Mouse (Mus musculus) midbrain, embryonic 11.5 days (tissue): ENCODE results near the gene Olig3. TPM values are rescaled to one million over a fixed set of nuclear protein-coding genes. Genes with fewer than 3 reads are reported as not detected.
A peak's percentile ranks its signal among the peaks of the same experiment; 100 is the strongest.

Experiments used
- ATAC-seq: fragments of 200-750 bp; cut with Nextera tagmentation; 2 replicates; pipeline ENCODE4 v1.8.0; 2017; ENCODE audit warnings: moderate TSS enrichment, moderate library complexity; ENCODE audit not compliant: low FRiP score
- DNase-seq: peaks from one replicate; pipeline ENCODE4 v3.0.0; 2015; ENCODE audit warnings: low spot score; ENCODE audit errors: missing footprints
- H3K27ac ChIP-seq: fragments of 300-500 bp; sonication (generic); 2 replicates; pipeline ENCODE4 v1.5.1; 2014; ENCODE audit warnings: low read depth, low read length
- H3K27me3 ChIP-seq: fragments of 300-500 bp; sonication (generic); 2 replicates; pipeline ENCODE4 v1.6.1; 2014; ENCODE audit warnings: mild to moderate bottlenecking, low read length, moderate library complexity, mixed read lengths; ENCODE audit not compliant: control insufficient read depth, insufficient read depth
- H3K36me3 ChIP-seq: fragments of 300-500 bp; sonication (generic); 2 replicates; pipeline ENCODE4 v1.6.1; 2014; ENCODE audit warnings: mild to moderate bottlenecking, low read length, moderate library complexity, mixed read lengths; ENCODE audit not compliant: control insufficient read depth, insufficient read depth
- H3K4me1 ChIP-seq: fragments of 300-500 bp; sonication (generic); 2 replicates; pipeline ENCODE4 v1.6.1; 2014; ENCODE audit warnings: low read length; ENCODE audit not compliant: control insufficient read depth, insufficient read depth
- H3K4me2 ChIP-seq: fragments of 300-500 bp; sonication (generic); 2 replicates; pipeline ENCODE4 v1.6.1; 2014; ENCODE audit warnings: mild to moderate bottlenecking, moderate library complexity
- H3K4me3 ChIP-seq: fragments of 300-500 bp; sonication (generic); 2 replicates; pipeline ENCODE4 v1.5.1; 2014; ENCODE audit warnings: low read depth, low read length
- H3K9ac ChIP-seq: fragments of 300-500 bp; sonication (generic); 2 replicates; pipeline ENCODE4 v1.6.1; 2014; ENCODE audit warnings: low read length
- H3K9me3 ChIP-seq: fragments of 300-500 bp; sonication (generic); 2 replicates; pipeline ENCODE4 v1.6.1; 2016; ENCODE audit warnings: low read length; ENCODE audit not compliant: control insufficient read depth
- WGBS: fragments of 180-500 bp; shearing (Covaris S2); extraction: QIAGEN DNeasy Blood & Tissue Kit; methylation state at CpG from one replicate; pipeline ENCODE4 v1.1.7; 2014; 5-methylcytosine and 5-hydroxymethylcytosine counted together
- polyA plus RNA-seq: library from polyadenylated mRNA; unstranded; fragments of >200 nt; fragmentation: Nextera tagmentation; extraction: Ambion mirVana; gene quantifications from 2 replicates; pipeline ENCODE4 v1.2.1, GENCODE M21; 2014

Olig3 gene
- polyA plus RNA-seq: 18.7 and 20.7 TPM in 2 replicates

DNA sequence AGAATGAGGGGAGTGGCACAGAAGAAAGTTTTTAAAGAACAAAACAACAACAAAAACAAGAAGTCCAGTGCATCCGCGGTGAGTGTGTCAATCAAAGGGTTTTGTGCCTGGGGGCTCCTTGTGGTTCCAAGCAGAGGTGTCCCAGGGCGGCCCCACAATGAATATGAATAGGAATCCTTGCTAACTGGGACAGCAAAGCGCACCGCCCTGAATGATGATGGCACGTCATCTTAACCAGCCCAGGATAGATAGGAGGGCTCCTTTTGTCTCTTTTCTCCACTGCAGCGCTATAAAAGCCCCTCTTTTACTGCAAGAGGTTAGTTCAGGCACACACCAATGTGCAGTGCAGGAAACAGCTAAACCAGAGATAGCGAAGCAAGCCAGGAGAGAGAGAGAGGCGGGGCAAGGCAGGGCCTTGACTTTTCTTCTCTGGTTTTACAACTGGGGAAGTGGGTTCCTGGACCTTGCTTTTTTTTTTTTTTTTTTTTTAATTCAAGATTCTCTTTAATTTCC is at the start of gene Olig3:
Olig3 (plus strand) TSS at position 463 of the 513 bp plus-strand sequence.
- Histone ChIP-seq H3K4me1 (peaks cover 7% of the 10 kb centered on the region; the same call in 1 of the 2 replicates), H3K27me3 (peaks cover 92% of the 10 kb centered on the region), H3K4me3 (peak within 1 kb of the TSS; percentile 33), H3K36me3 (no peaks in the 10 kb centered on the region), H3K4me2 (peak within 1 kb of the TSS; percentile 26), H3K27ac (peak within 1 kb of the TSS; percentile 11; the same call in 1 of the 2 replicates), H3K9me3 (no peaks in the 10 kb centered on the region), H3K9ac (peak within 1 kb of the TSS; percentile 43)
- peak; percentile 50 for ATAC-seq
- WGBS: under 1% methylated on average over 9 of the region's 9 CpGs
- DNase-seq: peak; percentile 92

GRCm38 (mm10) chr10:19309681-19310395 is 46.5 kb upstream of the Olig3 start:
- peaks cover 5% of the 10 kb centered on the region for H3K4me1 ChIP-seq
- no peak overlapping the region for H3K4me3 ChIP-seq
- H3K27ac ChIP-seq: peak overlapping the region; percentile 46; the same call in 1 of the 2 replicates
- ATAC-seq: peak; percentile 98
- H3K36me3 ChIP-seq: no peaks in the 10 kb centered on the region
- H3K4me2 ChIP-seq: no peak overlapping the region
- DNase-seq: peak; percentile 90
- 21% methylated on average over 5 of the region's 5 CpGs for WGBS
- no peaks in the 10 kb centered on the region for H3K9me3 ChIP-seq
- H3K9ac ChIP-seq: no peak overlapping the region
- no peaks in the 10 kb centered on the region for H3K27me3 ChIP-seq

DNA sequence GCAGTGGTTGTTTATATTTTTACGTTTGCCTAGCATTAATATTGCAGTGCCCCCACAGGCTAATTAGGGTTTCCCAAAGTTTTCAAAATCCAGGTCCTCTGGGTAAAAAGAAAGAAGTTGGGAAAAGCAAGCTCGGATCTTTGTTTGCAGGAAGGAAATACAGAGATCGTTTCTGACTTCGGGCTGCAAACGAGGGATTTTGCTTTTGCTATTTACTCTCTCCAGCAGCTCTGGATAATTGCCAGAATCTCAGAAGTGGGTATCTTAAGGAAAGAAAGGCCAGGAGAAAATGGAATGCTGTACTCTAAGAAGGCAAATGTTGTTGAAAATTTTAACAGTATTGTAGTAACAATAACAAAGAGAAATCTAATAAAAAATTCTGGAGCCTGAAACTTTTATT is 45.9 kb upstream of the Olig3 start:
- Histone ChIP-seq H3K9me3 (no peaks in the 10 kb centered on the region), H3K27me3 (no peaks in the 10 kb centered on the region), H3K36me3 (no peaks in the 10 kb centered on the region), H3K4me3 (no peak overlapping the region), H3K27ac (no peak overlapping the region), H3K4me2 (no peak overlapping the region), H3K4me1 (peaks cover 5% of the 10 kb centered on the region), H3K9ac (no peak overlapping the region)
- no peak; the same call in 1 of the 2 replicates for ATAC-seq
- WGBS: 42% methylated on average over 5 of the region's 5 CpGs
- no peak for DNase-seq

GRCm38 (mm10) chr10:19317962-19318812 is 38.1 kb upstream of the Olig3 start:
- 69% methylated on average over 19 of the region's 19 CpGs for WGBS
- peak; percentile 70; the same call in 1 of the 2 replicates for ATAC-seq
- no peak overlapping the region for H3K4me2 ChIP-seq
- no peaks in the 10 kb centered on the region; the same call in 1 of the 2 replicates for H3K27me3 ChIP-seq
- H3K4me1 ChIP-seq: peaks cover 4% of the 10 kb centered on the region
- H3K4me3 ChIP-seq: no peak overlapping the region
- no peaks in the 10 kb centered on the region for H3K36me3 ChIP-seq
- peak; percentile 82 for DNase-seq
- H3K9ac ChIP-seq: no peak overlapping the region
- H3K9me3 ChIP-seq: no peaks in the 10 kb centered on the region
- H3K27ac ChIP-seq: no peak overlapping the region

GRCm38 (mm10) chr10:19321781-19322180 is 34.6 kb upstream of the Olig3 start:
- ATAC-seq: no peak
- H3K4me1 ChIP-seq: peaks cover 4% of the 10 kb centered on the region
- WGBS: 85% methylated on average over 2 of the region's 2 CpGs

DNA sequence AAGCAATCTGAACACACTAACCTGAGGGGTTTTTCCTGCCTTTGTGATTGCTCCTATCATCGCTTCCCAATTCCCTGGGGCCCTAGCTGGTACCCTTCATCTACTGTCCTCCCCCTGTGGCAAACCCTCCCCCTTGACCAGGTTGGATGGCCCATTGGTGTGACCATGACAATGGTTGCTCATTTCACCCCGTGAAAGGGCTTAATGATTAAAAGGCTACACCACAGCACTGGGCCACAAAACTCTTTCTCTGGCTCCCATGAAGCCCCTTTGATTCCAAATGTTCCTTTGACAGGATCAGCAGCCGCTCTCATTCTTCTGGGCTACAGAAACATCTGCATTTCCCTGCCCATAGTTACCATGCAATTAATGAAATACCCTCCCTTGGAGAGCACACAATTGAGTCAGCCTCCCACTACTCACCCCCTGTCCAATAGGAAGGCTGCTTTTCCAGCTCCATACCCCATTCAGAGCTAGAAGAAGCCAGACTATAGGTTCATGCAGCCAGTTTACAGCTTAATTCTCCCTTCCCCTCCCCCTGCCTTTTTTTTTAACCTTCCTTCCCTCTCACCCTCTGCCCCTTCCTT is 27.0 kb upstream of the Olig3 start:
- ATAC-seq: peak; percentile 92
- WGBS: 16% methylated on average over 3 of the region's 3 CpGs
- peak; percentile 86 for DNase-seq
- H3K27ac ChIP-seq: no peak overlapping the region
- H3K9me3 ChIP-seq: no peaks in the 10 kb centered on the region
- no peaks in the 10 kb centered on the region for H3K36me3 ChIP-seq
- H3K4me3 ChIP-seq: no peak overlapping the region
- peaks cover 11% of the 10 kb centered on the region for H3K4me1 ChIP-seq
- no peaks in the 10 kb centered on the region; the same call in 1 of the 2 replicates for H3K27me3 ChIP-seq
- H3K9ac ChIP-seq: no peak overlapping the region
- no peak overlapping the region for H3K4me2 ChIP-seq

More at GRCm38 (mm10) chr10:19321781-19322180, 34.6 kb upstream of the Olig3 start:
- Histone ChIP-seq H3K36me3 (no peaks in the 10 kb centered on the region), H3K27me3 (no peaks in the 10 kb centered on the region), H3K27ac (no peak overlapping the region), H3K4me2 (no peak overlapping the region), H3K9ac (no peak overlapping the region), H3K9me3 (no peaks in the 10 kb centered on the region), H3K4me3 (no peak overlapping the region)
- peak; percentile 12 for DNase-seq

DNA sequence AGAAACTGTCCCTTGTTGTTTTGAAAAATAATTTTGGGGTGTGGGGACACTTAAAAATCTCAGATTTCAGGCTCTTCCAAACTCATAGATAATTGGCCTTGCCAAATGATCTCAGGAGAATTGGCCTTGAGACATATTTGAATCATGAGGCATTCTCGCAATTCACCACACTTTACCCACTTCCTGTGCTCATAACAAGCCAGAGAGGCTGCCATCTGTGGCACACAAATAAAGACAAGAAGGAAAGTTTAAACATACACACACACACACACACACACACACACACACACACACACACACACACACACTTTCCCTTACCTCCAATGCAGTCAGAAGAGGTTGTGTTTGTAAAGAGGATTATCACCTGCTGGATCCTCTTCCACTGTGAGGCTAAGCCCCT is 22.9 kb upstream of the Olig3 start:
- Histone ChIP-seq H3K36me3 (no peaks in the 10 kb centered on the region), H3K4me3 (no peak overlapping the region), H3K9me3 (no peaks in the 10 kb centered on the region), H3K9ac (no peak overlapping the region), H3K27ac (no peak overlapping the region), H3K4me1 (peaks cover 11% of the 10 kb centered on the region), H3K4me2 (no peak overlapping the region), H3K27me3 (no peaks in the 10 kb centered on the region; the same call in 1 of the 2 replicates)
- ATAC-seq: no peak
- WGBS: 83% methylated on average over 1 of the region's 1 CpGs
- DNase-seq: no peak

DNA sequence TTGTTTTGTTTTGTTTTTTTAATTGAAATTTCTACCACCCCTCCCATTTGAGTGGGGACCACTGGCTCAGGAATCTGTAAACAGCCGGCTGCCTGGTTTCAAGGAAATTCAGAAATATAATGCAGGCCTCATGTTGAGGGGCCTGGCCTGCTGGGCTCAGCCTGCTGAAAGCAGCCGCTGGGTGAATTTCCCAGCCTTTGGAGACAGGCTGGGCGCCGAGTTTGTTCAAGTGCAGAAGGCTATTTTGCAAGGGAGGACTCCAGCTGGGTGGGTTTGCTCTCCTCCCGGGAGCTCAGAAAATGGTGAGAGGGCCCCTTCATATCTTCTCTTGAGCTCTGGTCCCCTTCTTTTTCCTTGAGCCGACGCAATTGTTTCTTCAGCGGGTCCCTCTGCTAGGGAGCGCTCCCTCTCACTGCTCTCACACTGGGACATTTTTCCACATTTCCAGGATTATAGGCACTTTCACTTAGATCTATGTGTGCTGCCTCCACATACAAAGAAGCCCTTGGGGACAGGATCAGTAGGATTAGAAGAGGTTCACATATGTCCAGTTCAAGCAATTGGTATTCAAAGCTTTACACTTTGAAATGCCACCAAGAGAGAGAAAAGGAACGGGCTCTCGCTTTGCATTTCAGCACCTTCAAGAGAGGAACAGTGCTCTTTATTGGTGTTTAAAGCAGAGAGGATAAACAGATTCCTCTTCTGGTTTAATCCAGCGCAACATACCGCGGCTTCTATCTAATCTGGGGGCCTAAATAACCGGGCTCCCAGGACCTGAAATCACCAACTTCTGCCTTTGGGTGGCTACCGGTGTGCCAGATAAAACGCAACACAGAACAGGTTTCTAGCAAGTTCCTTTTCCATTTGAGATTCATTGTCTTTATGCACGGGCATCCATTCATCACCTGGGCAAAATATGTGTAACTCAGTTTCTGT is 17.4 kb upstream of the Olig3 start:
- H3K27me3 ChIP-seq: peaks cover 34% of the 10 kb centered on the region
- 5% methylated on average over 18 of the region's 18 CpGs for WGBS
- H3K36me3 ChIP-seq: no peaks in the 10 kb centered on the region
- H3K27ac ChIP-seq: 0 out of 2 replicates have a peak overlapping the region, but pooled peaks have one; percentile 1
- ATAC-seq (peak; percentile 84), DNase-seq (peak; percentile 92)
- H3K4me3 ChIP-seq: no peak overlapping the region
- no peaks in the 10 kb centered on the region for H3K9me3 ChIP-seq
- peaks cover 9% of the 10 kb centered on the region; the same call in 1 of the 2 replicates for H3K4me1 ChIP-seq
- no peak overlapping the region for H3K9ac ChIP-seq
- peak overlapping the region; percentile 9; the same call in 1 of the 2 replicates for H3K4me2 ChIP-seq
